Mouse (Mus musculus): ENCODE results near the gene Hsd17b12.

The Hsd17b12 gene

GRCm38 (mm10) chr2:94069482-94069881, 88.3 kb downstream of the Hsd17b12 start:
- DNase-seq (ENCODE audit: low spot score in 2 of 2): no peak

- no peak for DNase-seq (ENCODE audit: low spot score in 2 of 2)
Observed at GRCm38 (mm10) chr2:94066540-94067135, 91.1 kb downstream of the Hsd17b12 start.

GRCm38 (mm10) chr2:94066120-94066519, 91.6 kb downstream of the Hsd17b12 start:
- no peak for DNase-seq (ENCODE audit: low spot score in 2 of 2)

GRCm38 (mm10) chr2:94062791-94063190, 95.0 kb downstream of the Hsd17b12 start:
- no peak for DNase-seq (ENCODE audit: low spot score in 2 of 2)

GRCm38 (mm10) chr2:94059459-94059858, 98.3 kb downstream of the Hsd17b12 start:
- DNase-seq (ENCODE audit: low spot score in 2 of 2): peak in 1 of 2 experiments; percentile 20

- peak in 1 of 2 experiments; percentile 17 for DNase-seq (ENCODE audit: low spot score in 2 of 2)
Observed at GRCm38 (mm10) chr2:94054813-94055212, 103.0 kb downstream of the Hsd17b12 start.

- DNase-seq (ENCODE audit: low spot score in 2 of 2): no peak
Observed at GRCm38 (mm10) chr2:94051952-94052351, 105.8 kb downstream of the Hsd17b12 start.

GRCm38 (mm10) chr2:94050901-94051300, 106.9 kb downstream of the Hsd17b12 start:
- DNase-seq (ENCODE audit: low spot score in 2 of 2): no peak

- DNase-seq (ENCODE audit: low spot score in 2 of 2): no peak
Observed at GRCm38 (mm10) chr2:94049471-94050176, 108.1 kb downstream of the Hsd17b12 start.

GRCm38 (mm10) chr2:94048733-94049470, 108.9 kb downstream of the Hsd17b12 start:
- no peak for DNase-seq (ENCODE audit: low spot score in 2 of 2)

- no peak for DNase-seq (ENCODE audit: low spot score in 2 of 2)
Observed at GRCm38 (mm10) chr2:94048271-94048670, 109.5 kb downstream of the Hsd17b12 start.

GRCm38 (mm10) chr2:94045411-94046090, 112.2 kb downstream of the Hsd17b12 start:
- no peak for DNase-seq (ENCODE audit: low spot score in 2 of 2)

- DNase-seq (ENCODE audit: low spot score in 2 of 2): no peak
Observed at GRCm38 (mm10) chr2:94044174-94044573, 113.6 kb downstream of the Hsd17b12 start.

- peak in 1 of 2 experiments; percentile 25 for DNase-seq (ENCODE audit: low spot score in 2 of 2)
Observed at GRCm38 (mm10) chr2:94043662-94044061, 114.1 kb downstream of the Hsd17b12 start.

- no peak for DNase-seq (ENCODE audit: low spot score in 2 of 2)
Observed at GRCm38 (mm10) chr2:94042461-94042860, 115.3 kb downstream of the Hsd17b12 start.

GRCm38 (mm10) chr2:94040391-94041125, 117.2 kb downstream of the Hsd17b12 start:
- DNase-seq (ENCODE audit: low spot score in 2 of 2): no peak

GRCm38 (mm10) chr2:94035428-94036331, 122.1 kb downstream of the Hsd17b12 start:
- DNase-seq (ENCODE audit: low spot score in 2 of 2): peak; percentile 74 to 88

GRCm38 (mm10) chr2:94030602-94031001, 127.2 kb downstream of the Hsd17b12 start:
- no peak for DNase-seq (ENCODE audit: low spot score in 2 of 2)

- no peak for DNase-seq (ENCODE audit: low spot score in 2 of 2)
Observed at GRCm38 (mm10) chr2:94024637-94025036, 133.1 kb downstream of the Hsd17b12 start.
